Mouse (Mus musculus): ENCODE results near the gene Myt1l. TPM values are rescaled to one million over a fixed set of nuclear protein-coding genes. Genes with fewer than 3 reads are reported as not detected.

Myt1l gene
- polyA plus RNA-seq, 1 experiment from 2014 or later: 12.1 TPM

GRCm38 (mm10) chr12:29953999-29954398 lies 425.8 kb downstream of the Myt1l start:
- Histone ChIP-seq H3K36me3 (peaks cover 12% of the 10 kb centered on the region; the same call in 1 of the 2 replicates), H3K4me3 (no peak overlapping the region), H3K4me1 (replicated peaks) (peaks cover 62% of the 10 kb centered on the region), H3K27ac (peak overlapping the region; percentile 73), H3K27me3 (ENCODE audit: insufficient read depth, poor library complexity, severe bottlenecking) (no peaks in the 10 kb centered on the region), H3K9me3 (no peaks in the 10 kb centered on the region)
- 53% methylated on average over 11 of the region's 11 CpGs for WGBS
- DNase-seq (ENCODE audit: low spot score): no peak

GRCm38 (mm10) chr12:29954464-29954863 lies 426.3 kb downstream of the Myt1l start:
- Histone ChIP-seq H3K27ac (peak overlapping the region; percentile 73), H3K27me3 (ENCODE audit: insufficient read depth, poor library complexity, severe bottlenecking) (no peaks in the 10 kb centered on the region), H3K9me3 (no peaks in the 10 kb centered on the region), H3K4me1 (replicated peaks) (peaks cover 61% of the 10 kb centered on the region), H3K4me3 (no peak overlapping the region), H3K36me3 (peaks cover 7% of the 10 kb centered on the region; the same call in 1 of the 2 replicates)
- no peak for DNase-seq (ENCODE audit: low spot score)
- WGBS: 65% methylated on average over 3 of the region's 3 CpGs

- no peaks in the 10 kb centered on the region for H3K27me3 ChIP-seq (ENCODE audit: insufficient read depth, poor library complexity, severe bottlenecking)
- DNase-seq (ENCODE audit: low spot score): no peak
- 0 out of 2 replicates have a peak, but pooled peaks cover 5% of the 10 kb centered on the region for H3K36me3 ChIP-seq
- H3K4me3 ChIP-seq: no peak overlapping the region
- H3K9me3 ChIP-seq: no peaks in the 10 kb centered on the region
- H3K4me1 ChIP-seq (replicated peaks): peaks cover 55% of the 10 kb centered on the region
- H3K27ac ChIP-seq: no peak overlapping the region
- 88% methylated on average over 12 of the region's 12 CpGs for WGBS
Observed at GRCm38 (mm10) chr12:29956969-29957368, 428.8 kb downstream of the Myt1l start.

- DNase-seq (ENCODE audit: low spot score): no peak
- H3K4me1 ChIP-seq (replicated peaks): peaks cover 38% of the 10 kb centered on the region
- WGBS: 81% methylated on average over 5 of the region's 5 CpGs
- H3K27me3 ChIP-seq (ENCODE audit: insufficient read depth, poor library complexity, severe bottlenecking): no peaks in the 10 kb centered on the region
- H3K9me3 ChIP-seq: no peaks in the 10 kb centered on the region
- H3K27ac ChIP-seq: no peak overlapping the region
- no peak overlapping the region for H3K4me3 ChIP-seq
- peaks cover 16% of the 10 kb centered on the region for H3K36me3 ChIP-seq
Observed at GRCm38 (mm10) chr12:29958637-29959036, 430.5 kb downstream of the Myt1l start.

- Histone ChIP-seq H3K4me1 (replicated peaks) (peaks cover 24% of the 10 kb centered on the region), H3K9me3 (no peaks in the 10 kb centered on the region), H3K27ac (peak overlapping the region; percentile 6; the same call in 1 of the 2 replicates), H3K27me3 (ENCODE audit: insufficient read depth, poor library complexity, severe bottlenecking) (no peaks in the 10 kb centered on the region), H3K4me3 (no peak overlapping the region), H3K36me3 (peaks cover 33% of the 10 kb centered on the region)
- 95% methylated on average over 1 of the region's 1 CpGs for WGBS
- DNase-seq (ENCODE audit: low spot score): no peak
Observed at GRCm38 (mm10) chr12:29961041-29961440, 432.9 kb downstream of the Myt1l start.

- no peak for DNase-seq (ENCODE audit: low spot score)
- Histone ChIP-seq H3K36me3 (peaks cover 37% of the 10 kb centered on the region), H3K9me3 (0 out of 2 replicates have a peak, but pooled peaks cover 2% of the 10 kb centered on the region), H3K27me3 (ENCODE audit: insufficient read depth, poor library complexity, severe bottlenecking) (no peaks in the 10 kb centered on the region), H3K4me3 (no peak overlapping the region), H3K27ac (no peak overlapping the region), H3K4me1 (replicated peaks) (peaks cover 15% of the 10 kb centered on the region)
- 93% methylated on average over 6 of the region's 6 CpGs for WGBS
Observed at GRCm38 (mm10) chr12:29965016-29965415, 436.8 kb downstream of the Myt1l start.

GRCm38 (mm10) chr12:29971795-29972464 lies 443.7 kb downstream of the Myt1l start:
- Histone ChIP-seq H3K27me3 (ENCODE audit: insufficient read depth, poor library complexity, severe bottlenecking) (no peaks in the 10 kb centered on the region), H3K4me1 (replicated peaks) (no peaks in the 10 kb centered on the region), H3K9me3 (0 out of 2 replicates have a peak, but pooled peaks cover 2% of the 10 kb centered on the region), H3K27ac (no peak overlapping the region), H3K4me3 (no peak overlapping the region), H3K36me3 (peaks cover 39% of the 10 kb centered on the region)
- WGBS: 88% methylated on average over 7 of the region's 7 CpGs
- DNase-seq (ENCODE audit: low spot score): no peak

- no peak overlapping the region for H3K4me3 ChIP-seq
- H3K27me3 ChIP-seq (ENCODE audit: insufficient read depth, poor library complexity, severe bottlenecking): no peaks in the 10 kb centered on the region
- WGBS: 84% methylated on average over 6 of the region's 6 CpGs
- 0 out of 2 replicates have a peak, but pooled peaks cover 2% of the 10 kb centered on the region for H3K9me3 ChIP-seq
- H3K36me3 ChIP-seq: peaks cover 42% of the 10 kb centered on the region
- DNase-seq (ENCODE audit: low spot score): no peak
- H3K4me1 ChIP-seq (replicated peaks): no peaks in the 10 kb centered on the region
- H3K27ac ChIP-seq: no peak overlapping the region
Observed at GRCm38 (mm10) chr12:29972533-29972932, 444.3 kb downstream of the Myt1l start.
